Mouse (Mus musculus) spleen, adult 2 months (tissue): ENCODE results near the gene March1.

Experiments used
- CTCF ChIP-seq: fragments of 200-500 bp; IDR thresholded peaks from 2 replicates; pipeline ENCODE4 v1.5.1; 2011; ENCODE audit warnings: mild to moderate bottlenecking, inconsistent platforms; ENCODE audit not compliant: insufficient read depth, insufficient read length, insufficient replicate concordance; ENCODE audit errors: extremely low read depth
- POLR2A ChIP-seq: fragments of 200-500 bp; IDR thresholded peaks from 2 replicates; pipeline ENCODE4 v1.6.1; 2011; ENCODE audit warnings: low read depth, low read length, inconsistent platforms

- no peak for TF ChIP-seq CTCF
- TF ChIP-seq POLR2A: no peak
Observed at GRCm38 (mm10) chr8:66469821-66470220, 852.1 kb downstream of the March1 start.
